Mouse (Mus musculus) hindlimb bud, embryonic 11.5 days (tissue): ENCODE measurements around the gene Igsf21.

ENCODE experiments used
- DNase-seq: peaks from one replicate; pipeline ENCODE4 v3.0.0-alpha.2; 2012; ENCODE audit warnings: low read depth, low spot score; ENCODE audit errors: extremely low spot score

Igsf21 gene

DNA sequence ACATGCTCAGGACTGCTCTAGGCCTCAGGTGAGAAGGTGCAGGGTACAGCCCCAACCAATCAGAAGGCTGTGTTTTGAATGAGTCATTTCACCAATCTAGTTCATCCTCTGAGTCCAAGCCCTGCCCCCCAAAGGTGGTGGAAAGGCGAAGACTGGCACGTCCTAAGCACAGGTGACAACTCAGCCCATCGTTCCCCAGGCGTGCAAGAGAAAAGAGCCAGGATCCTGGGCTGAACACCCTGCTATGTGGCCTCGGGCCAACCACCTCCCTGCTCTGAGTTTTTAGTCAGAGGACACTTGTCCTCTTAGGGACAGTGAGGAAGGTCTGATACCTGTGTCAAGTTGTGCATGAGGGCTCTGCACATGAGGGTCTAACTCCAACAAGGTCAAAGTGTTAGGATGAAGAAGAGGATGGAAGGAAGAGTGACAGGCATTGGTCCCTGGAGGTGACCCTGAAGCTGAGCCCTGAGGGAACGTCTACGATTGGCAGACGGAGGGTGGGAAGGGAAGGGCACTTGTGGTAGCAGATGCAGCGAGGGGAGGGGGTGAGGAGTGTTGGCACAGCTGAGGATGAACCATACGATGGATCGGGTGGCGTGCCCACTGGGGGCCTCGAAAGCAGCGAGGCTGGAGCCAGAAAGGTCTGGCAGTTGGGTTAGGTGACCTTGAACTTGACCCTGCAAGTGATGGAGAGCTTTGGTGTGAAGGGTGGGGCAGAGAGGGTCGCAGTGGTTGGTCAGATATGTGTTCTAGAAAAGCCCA is 99.3 kb downstream of the Igsf21 start:
- DNase-seq = no peak

DNA sequence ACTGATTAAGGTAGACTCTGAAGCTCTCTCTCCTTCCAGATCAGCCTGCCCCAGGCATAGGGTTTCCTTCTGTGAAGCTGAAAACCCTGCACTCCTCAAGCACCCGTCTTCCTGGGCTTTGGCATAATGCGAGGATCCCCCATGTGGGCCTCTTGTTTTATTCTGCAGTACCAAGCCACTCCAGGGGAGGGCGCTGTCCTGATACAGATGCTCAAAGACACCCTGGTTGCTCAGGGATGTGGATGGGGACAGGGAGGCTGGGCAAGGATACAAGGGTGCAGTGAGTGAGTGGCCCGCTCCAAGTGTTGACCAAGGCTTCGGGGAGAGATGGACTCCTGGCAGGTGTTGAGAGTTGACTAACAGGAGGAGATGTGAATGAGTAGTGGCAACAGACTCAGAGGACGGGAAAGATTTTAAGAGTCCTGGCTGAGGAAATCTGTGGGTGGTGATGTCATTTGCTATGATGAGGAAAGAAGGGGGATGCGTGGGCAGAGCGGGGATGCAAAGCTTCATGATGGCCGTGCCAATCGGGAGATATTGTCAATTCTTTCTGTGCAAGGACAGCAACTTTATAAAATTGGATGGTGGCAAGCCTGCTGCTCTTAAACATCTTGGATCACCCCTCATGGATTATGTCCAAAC is 102.6 kb downstream of the Igsf21 start:
- DNase-seq = no peak

DNA sequence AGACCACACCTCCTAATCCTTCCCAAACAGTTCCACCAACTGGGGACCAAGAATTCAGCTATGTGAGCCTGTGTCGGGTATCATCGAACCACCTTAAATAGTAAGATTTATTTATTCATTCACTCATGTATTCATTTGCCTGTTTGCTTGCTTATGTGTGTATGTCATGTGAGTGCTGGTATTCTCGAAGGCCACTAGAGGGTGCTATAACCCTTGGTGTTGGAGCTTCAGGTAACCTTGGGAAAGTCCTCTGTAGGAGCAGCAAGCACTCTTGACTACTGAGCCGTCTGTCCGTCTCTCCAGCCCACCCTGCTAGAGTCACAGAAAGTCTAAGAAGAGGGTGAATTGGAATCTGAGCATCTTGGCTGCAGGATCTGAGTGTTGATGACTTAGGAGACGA is 103.4 kb downstream of the Igsf21 start:
- DNase-seq = no peak

DNA sequence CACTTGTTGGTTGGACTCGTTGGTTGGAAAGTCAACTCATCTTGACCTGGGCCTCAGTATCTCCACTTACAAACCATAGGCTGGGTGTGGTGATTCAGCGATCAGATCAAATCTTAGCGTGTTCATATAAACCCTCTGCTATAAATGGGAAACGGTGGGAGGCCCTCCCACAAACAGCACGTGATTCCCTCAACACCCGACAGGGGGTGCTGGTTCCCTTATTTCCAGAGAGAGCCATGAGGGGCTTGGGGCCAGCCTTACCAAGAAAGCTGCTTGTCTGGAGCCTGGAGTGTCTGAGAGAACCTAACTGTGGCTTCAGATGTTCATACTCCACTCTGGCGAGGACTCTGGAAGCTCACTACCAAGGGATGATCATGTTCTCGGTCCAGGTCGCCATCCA is 106.1 kb downstream of the Igsf21 start:
- no peak for DNase-seq

DNA sequence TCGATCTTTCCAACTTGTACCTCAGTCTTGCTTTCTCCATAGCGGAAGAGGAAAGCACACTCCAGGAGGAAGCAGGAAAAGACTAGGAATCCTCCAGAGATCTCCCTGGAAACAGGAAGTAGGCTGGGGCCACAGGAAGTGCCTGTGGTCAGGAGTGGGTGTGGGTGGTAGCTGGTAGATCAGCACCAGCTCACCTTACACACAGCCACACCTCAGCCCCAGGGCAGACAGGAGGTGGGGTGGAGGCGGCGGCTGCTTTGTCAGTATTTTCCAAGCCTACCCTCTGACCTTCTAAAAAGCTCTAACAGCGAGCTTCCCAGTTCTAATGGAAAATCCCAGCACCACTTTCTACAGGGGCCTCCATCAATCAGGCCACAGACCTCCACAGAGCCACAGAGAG is 107.7 kb downstream of the Igsf21 start:
- no peak for DNase-seq

DNA sequence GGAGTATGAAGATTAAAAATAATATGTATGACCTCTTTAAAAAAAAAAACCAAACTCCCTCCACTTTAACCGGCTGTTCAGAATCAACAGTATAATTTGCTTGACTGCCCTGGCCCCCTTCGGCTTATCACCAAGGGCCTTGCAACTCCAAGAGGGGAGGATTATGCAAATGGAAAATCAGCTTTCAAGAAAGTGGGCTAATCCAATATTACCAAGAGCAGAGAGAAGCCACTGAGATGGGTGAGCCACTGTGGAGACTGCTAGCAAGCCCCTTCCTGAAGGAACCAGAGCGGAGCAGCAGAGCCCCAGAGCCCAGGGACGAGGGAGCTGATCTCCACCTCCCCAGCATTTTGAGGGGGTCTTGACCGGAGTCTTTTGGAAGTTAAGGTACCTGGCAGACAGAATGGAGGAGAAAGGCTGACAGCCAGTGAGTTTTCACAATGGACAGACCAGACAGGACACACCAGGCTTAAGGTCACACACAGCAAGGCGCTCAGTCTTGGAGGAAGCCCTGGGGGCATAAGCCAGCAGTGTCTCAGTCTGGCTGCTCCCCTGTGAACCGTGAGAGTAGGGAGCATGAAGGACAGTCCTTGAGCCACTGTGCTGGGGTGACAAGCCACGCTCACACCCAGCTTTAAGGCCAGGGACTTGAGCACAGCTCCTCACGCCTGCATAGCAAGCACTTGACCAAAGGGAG is 114.8 kb downstream of the Igsf21 start:
- DNase-seq = no peak

DNA sequence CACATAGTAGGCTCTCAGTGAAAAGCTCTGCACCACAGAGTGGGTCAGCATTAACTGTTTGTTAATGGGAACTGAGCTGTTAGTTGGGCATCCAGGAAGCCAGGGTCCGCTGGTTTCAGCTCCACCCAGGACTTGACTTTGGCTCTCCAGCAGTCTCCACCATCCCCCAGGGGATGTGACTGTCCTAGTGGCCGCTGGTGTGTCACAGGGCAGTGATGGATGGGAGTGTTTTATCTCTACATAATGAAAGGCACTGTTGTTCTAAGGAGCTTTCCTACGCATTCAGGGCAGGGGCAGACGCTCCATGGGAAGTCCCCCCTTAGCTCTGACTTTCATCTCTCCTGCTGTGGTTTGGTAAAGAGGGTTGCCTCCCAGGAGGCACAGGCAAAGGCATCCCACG is 115.4 kb downstream of the Igsf21 start:
- no peak for DNase-seq

DNA sequence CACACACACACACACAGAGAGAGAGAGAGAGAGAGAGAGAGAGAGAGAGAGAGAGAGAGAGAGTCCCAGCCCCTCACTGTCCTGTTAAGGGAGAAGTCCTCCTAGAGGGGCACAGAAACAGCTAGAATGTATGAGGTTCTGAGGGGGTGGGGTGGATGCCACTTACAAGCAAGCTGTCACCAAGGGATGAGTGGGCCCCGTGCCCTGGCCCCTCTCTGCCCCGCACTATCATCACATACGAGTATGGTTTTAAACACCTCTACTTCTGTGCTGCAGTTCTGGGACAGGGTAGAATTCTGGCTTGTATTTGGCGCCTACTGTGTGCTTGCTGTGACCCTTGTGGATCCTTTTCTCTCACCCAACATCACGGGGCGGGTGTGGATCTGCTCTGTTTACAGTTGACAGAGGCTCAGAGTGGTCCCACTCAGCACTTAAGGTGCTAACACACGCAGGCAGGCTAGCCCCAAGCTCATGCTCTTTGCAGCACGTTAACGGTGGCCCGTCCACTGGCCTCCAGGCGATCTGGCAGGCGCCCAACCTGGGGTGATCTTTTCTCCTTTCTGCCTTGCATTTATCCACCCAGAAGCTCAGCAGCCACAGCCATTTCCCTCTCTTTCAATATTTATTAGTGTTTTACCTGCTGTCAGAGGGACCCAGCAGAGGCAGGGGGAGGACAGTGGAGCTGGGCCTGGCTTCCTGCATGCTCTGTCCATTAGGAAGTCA is 116.9 kb downstream of the Igsf21 start:
- no peak for DNase-seq

DNA sequence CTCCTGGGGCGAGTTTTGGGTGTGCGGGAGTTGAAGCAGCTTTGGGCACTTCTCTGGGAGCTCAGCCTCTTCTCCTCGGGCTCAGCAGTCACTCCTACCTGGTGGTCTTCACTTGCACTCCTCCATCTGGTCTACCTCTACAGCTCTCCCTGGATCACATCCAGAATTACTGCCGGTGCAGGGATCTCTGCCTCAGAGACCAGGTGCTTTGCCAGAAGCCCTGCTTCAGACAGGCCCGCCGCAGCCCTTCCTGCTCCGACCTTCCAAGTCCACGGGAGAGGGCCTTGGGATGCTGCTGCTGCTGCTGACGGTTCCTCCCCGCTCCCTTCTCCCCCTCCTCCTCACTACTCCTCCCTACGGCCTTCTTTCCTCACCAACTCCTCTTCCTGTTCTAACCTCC is 118.5 kb downstream of the Igsf21 start:
- DNase-seq = no peak

DNA sequence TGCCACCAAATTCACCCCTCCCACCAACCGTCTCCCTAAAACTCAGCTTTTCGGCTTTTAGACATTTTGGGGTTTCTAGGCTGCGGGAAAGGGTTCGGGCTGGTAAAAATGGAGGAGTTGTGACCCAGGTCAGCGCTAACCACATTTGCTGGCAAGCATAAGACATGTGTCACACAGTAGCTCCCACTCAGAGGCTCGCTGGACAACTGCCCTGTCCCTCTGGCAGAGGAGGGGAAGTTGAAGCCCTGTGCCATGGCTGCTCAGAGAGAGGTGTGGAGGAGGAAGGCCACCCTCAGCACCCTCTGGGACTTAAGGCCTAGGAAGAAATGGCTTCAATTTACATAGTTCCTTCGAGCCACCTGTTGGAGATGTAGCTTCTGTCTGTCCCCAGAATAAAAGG is 120.8 kb downstream of the Igsf21 start:
- DNase-seq = no peak

DNA sequence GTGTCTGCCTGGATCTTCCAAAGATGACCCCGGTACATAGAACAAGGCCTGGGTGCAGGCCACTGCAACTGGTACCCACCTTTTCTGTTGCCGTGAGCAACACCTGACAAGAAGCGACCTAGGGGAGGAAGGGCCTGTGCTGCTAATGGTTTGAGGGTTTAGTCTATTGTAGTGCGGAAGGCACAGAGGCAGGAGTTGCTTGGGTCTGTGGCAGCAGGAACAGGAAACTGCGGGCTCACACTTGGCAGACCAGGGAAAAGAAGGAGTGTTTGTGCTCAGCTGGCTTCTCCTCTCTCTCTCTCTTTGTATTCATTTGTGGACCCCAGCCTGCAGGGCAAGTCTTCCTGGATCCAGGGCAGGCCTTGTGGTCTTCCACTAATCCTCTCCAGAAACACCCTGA is 124.0 kb downstream of the Igsf21 start:
- no peak for DNase-seq

DNA sequence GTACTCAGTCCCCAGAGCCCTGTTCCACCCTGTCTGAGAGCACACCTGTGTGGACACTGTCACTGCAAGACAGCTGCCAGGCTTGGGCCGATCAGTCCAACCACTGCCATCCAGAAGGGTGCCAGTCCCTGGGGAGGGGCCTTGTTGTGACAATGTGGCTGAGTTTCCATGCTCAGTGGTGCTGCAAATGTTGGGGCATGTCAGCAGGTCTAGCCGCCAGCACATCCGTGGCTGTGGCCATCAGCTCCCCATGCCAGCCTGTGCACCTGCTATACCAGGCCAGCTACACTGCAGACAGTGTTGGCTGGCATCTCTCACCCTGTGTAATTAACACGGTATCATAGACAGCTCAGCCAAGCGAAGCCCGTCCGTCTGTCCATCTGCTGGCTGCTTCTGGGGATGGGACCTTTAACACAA is 129.3 kb downstream of the Igsf21 start:
- no peak for DNase-seq

DNA sequence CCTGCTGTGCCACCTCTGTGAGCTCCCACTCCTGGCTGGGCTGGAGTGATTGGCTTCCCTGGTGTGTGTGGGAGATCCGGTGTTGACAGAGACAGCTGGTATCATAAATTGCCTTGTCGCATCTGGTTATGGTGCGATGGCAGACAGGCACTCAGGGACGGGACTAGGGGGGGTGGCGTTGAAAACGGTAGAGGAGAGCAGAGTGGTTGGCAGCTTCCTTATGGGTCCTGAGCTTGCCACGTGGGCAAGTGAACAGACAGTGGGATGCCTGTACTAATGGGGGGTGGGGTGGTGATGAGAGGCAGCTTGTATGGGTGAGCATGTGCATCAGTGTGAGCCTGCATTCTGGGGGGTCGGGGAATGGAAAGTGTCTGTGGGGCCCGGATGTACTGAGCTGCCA is 130.8 kb downstream of the Igsf21 start:
- DNase-seq = no peak

DNA sequence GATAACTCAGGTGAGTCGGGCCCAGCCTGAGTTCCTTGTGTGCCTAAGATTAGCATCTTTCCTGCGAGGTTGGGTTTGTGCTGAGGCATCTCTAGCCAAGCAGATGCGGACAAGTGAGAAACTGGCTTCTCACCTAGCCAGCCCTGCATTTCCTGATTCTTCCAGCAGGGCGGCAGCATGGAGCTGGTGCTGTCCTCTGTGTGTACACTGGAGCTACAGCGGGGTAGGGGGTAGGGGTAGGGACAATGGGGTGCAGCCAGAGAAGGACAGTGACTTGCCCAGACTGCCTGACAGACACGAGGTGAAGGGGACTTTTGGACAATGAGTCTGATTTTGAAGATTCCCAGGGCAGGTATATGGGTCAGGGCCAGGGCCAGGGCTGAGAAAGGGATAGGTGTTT is 131.5 kb downstream of the Igsf21 start:
- DNase-seq = no peak

DNA sequence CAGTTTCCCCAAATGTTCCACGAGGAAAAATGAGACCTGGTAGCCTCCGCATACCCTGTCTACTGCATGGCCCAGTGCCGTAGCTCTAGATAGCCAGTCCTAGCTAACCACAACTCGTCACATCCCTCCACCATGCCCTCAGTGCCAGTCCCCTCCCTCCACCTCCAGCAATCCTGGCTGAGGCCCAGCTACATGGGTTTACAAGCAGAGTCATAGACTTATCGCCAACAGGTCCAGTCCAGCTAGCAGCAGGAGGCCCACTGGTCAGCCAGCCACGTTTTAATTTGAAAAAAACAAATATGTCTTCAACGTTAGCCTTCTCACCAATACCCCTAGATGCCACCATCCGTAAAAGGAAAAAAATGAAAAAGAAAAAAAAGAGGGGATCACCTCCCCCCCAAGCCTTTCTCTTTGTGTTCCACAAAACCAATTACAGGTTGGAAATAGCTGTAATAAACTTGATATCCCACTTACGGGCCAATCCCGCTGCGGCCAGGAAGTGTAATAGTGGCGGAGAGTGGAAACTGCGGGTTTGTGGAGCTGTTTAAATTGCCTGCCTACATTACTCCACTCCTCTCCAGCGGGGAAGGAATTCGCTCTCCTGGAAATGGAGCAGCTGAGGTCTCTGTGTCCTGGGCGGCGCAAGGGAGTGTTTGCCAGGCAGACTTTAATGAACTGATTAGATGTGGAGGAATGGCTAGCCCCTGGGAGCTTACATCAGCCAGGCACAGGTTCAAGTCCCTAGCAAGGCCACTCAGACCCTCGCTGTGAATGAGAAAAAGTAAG is 132.7 kb downstream of the Igsf21 start:
- DNase-seq = no peak

DNA sequence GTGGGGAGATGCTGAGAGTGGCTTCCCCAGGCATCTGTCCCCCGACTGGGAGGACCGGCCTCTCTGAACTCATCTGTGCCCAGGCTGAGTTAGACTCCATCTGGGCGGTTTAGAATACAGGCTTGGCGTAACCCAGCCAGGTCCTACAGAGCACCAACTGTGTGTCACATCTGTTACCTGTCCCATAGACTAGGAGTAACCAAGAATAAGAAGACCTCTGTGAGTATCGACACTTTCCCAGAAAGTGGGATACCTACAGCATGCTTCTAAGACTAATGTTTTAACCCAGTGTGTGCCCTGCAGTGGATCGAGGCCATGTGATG is 137.0 kb downstream of the Igsf21 start:
- DNase-seq = no peak

DNA sequence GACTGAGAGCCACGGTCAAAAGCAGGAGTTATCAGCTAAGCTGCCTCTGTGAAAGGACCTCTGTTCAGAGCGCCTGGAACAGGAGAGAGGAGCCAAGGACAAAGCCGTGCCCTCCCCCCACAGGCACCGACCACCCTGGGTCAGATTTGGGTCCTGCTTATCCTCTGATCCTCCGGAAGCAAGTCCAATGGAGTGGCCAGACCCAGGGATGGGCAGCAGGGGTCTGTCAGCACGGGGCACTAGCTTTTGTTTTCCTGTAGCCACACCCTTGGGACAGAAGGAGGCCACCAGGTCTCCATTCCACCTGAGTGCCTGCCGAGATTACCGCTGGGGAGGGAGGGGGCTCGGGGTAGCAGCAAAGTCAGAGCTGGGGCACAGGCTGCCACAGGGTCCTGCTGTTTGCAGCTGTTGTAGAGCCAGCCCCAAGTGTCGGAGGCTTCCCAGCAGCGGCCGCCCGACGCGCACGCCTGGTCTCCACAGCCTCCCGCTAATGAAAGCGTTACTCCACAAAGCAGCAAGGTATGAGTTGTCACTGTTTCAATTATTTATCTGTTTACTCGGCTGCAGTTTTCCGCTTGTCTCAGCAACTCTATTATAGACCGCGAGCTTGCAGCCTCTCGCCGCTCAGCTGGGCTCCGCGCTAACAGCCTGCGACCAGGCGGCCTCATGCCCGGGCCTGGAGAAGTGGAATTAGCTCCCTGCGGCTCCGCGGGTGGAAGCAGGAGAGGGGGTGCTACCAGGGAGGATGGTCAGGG is 137.5 kb downstream of the Igsf21 start:
- no peak for DNase-seq

DNA sequence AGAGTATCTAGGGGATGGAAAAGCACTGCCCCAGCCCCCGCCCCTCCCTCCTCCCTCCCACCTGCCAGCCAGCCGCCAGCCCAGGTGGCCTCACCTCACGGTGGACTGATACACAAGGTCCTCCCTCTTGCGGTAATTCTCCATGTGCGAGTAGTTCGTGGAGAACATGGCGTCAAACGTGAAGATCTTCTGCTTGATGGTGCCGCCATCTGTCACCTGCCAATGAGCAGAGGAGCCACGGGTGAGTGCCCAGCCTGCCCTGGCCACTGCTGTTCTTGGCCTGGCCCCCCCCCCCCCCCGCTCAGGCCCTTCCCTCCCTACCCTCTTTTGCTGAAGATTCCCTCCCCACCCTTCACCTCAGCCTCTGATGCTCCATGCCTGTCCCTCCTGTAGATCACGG is 139.4 kb downstream of the Igsf21 start:
- DNase-seq = no peak

DNA sequence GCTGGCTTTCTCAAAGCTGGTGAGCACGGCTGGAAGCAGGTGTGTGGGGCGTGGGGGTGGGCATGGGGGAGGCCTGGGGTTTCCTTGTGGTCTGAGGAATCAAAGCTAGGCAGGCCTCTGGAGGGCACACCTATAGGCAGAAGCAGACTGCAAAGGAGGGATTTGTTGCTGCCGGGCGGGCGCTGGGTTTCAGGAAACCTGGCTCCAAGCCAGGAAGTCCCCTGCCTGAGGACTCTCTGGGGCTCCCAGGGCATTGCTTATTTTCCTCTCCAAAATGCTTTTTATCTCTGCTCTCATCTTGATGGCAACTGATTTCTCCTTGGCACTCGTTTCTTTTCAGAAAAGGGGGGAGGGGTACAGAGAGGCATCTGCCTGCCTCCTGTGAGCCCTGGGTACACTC is 141.8 kb downstream of the Igsf21 start:
- DNase-seq = no peak

DNA sequence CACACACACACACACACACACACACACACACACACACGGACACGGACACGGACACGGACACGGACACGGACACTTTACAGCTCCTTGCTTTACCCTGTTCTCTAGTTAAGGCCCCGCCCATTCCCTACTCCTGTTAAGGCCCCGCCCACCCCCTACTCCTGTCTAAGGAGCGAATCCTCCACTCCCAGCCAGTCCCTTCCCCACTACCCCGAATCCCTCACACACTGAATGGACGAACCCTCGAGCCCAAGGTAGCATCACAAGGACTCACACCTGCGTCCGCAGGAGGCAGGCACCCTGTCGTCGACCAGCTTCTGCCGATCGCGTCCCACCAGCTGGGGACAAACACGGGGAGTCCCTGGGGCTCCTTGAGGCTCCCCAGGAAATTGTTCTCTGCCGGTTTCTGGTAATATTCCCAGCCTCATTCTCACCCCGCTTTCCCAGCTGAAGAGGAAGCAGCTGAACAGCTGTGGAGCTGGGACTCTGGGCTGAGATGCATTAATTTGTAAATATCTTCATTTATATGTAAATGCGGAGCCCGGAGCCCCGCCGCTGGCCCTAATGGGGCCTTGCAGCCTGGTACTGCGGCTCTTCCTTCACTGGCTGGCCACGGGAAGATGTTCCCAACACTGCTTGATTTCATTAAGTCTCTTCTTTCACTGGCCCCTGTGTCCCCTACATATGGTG is 143.1 kb downstream of the Igsf21 start:
- no peak for DNase-seq
